In genomic region chr2:30592391-30592790, GRCm38 (mm10) we compare ENCODE assay signal across 25 mouse cellular contexts. TPM values are rescaled to one million over a fixed set of nuclear protein-coding genes. Genes with fewer than 3 reads are reported as not detected.
DNase-seq lines count a peak whose midpoint lies in the region; ATAC-seq and TF ChIP-seq lines count a peak whose summit lies in the region.
"Had no signal": no experiment of that assay in that cellular context is flagged by ENCODE, and none has a peak within 500 bp of the region (broad histone marks: within the 10 kb centered on the region; RNA-seq: fewer than 3 reads in every experiment).

No protein-coding gene starts in this region.

- no peak overlapping the region for H3K4me3 ChIP-seq in forebrain, embryonic 10.5 days
- no peak overlapping the region for H3K4me3 ChIP-seq in forebrain, embryonic 12.5 days (replicated peaks)
- no peak overlapping the region for H3K4me3 ChIP-seq in heart, embryonic 10.5 days
- H3K4me3 ChIP-seq in layer of hippocampus, adult 2 months = no peak overlapping the region
- H3K4me3 ChIP-seq in neural tube, embryonic 12.5 days = no peak overlapping the region
- H3K4me3 ChIP-seq: erythroblast, embryonic 14.5 days; neural tube, embryonic 13.5 days had no signal

- no peak overlapping the region for H3K9ac ChIP-seq in forebrain, embryonic 12.5 days
- H3K9ac ChIP-seq in neural tube, embryonic 12.5 days = 0 out of 2 replicates have a peak overlapping the region, but pooled peaks have one; percentile 23
- H3K9ac ChIP-seq: liver, postnatal 0 days; neural tube, embryonic 13.5 days had no signal

- 73% methylated on average over 6 of the region's 6 CpGs for WGBS in forebrain, embryonic 10.5 days
- WGBS in forebrain, embryonic 12.5 days = 72% methylated on average over 6 of the region's 6 CpGs
- 64% methylated on average over 6 of the region's 6 CpGs for WGBS in heart, embryonic 10.5 days
- 80% methylated on average over 6 of the region's 6 CpGs for WGBS in neural tube, embryonic 12.5 days

- DNase-seq in forebrain, embryonic 10.5 days (ENCODE audit: extremely low spot score, low spot score) = no peak
- no peak for DNase-seq in heart, embryonic 10.5 days (ENCODE audit: low spot score)
- DNase-seq in heart, postnatal 36 days = no peak
- no peak for DNase-seq in layer of hippocampus, adult 2 months (ENCODE audit: low spot score in 2 of 2)
- DNase-seq in layer of hippocampus, adult 11-12 months (ENCODE audit: low spot score) = no peak
- no peak for DNase-seq in neural tube, embryonic 10.5 days (ENCODE audit: extremely low spot score, low spot score)
- DNase-seq: adrenal gland, postnatal 14 days; gastrocnemius, postnatal 14 days; left cerebral cortex, postnatal 4 days; liver, postnatal 0 days; lung, postnatal 10 days; right cerebral cortex, postnatal 14 days; spleen, adult 18-20 months; thymus, postnatal 25 days had no signal

- ATAC-seq in forebrain, embryonic 12.5 days (ENCODE audit: low FRiP score) = no peak
- ATAC-seq in neural tube, embryonic 12.5 days (ENCODE audit: low FRiP score, low read depth) = no peak
- ATAC-seq: liver, postnatal 0 days had no signal

- H3K36me3 ChIP-seq in forebrain, embryonic 10.5 days (replicated peaks) = no peaks in the 10 kb centered on the region
- H3K36me3 ChIP-seq in forebrain, embryonic 12.5 days (replicated peaks) = no peaks in the 10 kb centered on the region
- H3K36me3 ChIP-seq in heart, embryonic 10.5 days = no peaks in the 10 kb centered on the region
- H3K36me3 ChIP-seq in neural tube, embryonic 12.5 days = no peaks in the 10 kb centered on the region
- H3K36me3 ChIP-seq: neural tube, embryonic 13.5 days had no signal

- H3K9me3 ChIP-seq in forebrain, embryonic 10.5 days = no peaks in the 10 kb centered on the region
- no peaks in the 10 kb centered on the region for H3K9me3 ChIP-seq in forebrain, embryonic 12.5 days
- H3K9me3 ChIP-seq in heart, embryonic 10.5 days = no peaks in the 10 kb centered on the region
- H3K9me3 ChIP-seq in neural tube, embryonic 12.5 days = no peaks in the 10 kb centered on the region
- H3K9me3 ChIP-seq: neural tube, embryonic 13.5 days had no signal

- no peaks in the 10 kb centered on the region for H3K27me3 ChIP-seq in forebrain, embryonic 10.5 days (ENCODE audit: poor library complexity, severe bottlenecking)
- no peaks in the 10 kb centered on the region for H3K27me3 ChIP-seq in forebrain, embryonic 12.5 days
- no peaks in the 10 kb centered on the region for H3K27me3 ChIP-seq in heart, embryonic 10.5 days (ENCODE audit: insufficient read depth, poor library complexity, severe bottlenecking)
- H3K27me3 ChIP-seq in neural tube, embryonic 12.5 days (replicated peaks) = no peaks in the 10 kb centered on the region
- H3K27me3 ChIP-seq: CH12.LX; neural tube, embryonic 13.5 days had no signal

- no peak for TF ChIP-seq CTCF in layer of hippocampus, adult 2 months (conservative IDR thresholded peaks at IDR 0.05)

- peak overlapping the region; percentile 11; the same call in 1 of the 2 replicates for H3K27ac ChIP-seq in forebrain, embryonic 10.5 days
- no peak overlapping the region for H3K27ac ChIP-seq in forebrain, embryonic 12.5 days
- peak overlapping the region; percentile 93; the same call in 1 of the 2 replicates for H3K27ac ChIP-seq in heart, embryonic 10.5 days
- peak overlapping the region; percentile 100; the same call in 1 of the 2 replicates for H3K27ac ChIP-seq in layer of hippocampus, adult 2 months
- no peak overlapping the region for H3K27ac ChIP-seq in neural tube, embryonic 12.5 days

- no peak overlapping the region for H3K4me2 ChIP-seq in forebrain, embryonic 12.5 days
- no peak overlapping the region for H3K4me2 ChIP-seq in neural tube, embryonic 12.5 days (replicated peaks)
- H3K4me2 ChIP-seq: heart, embryonic 11.5 days; neural tube, embryonic 13.5 days had no signal

- intact Hi-C loops in heart, postnatal 36 days (cut with DNase I) = loop anchor here (10.0 kb wide), 1 partner anchor 112 kb away; no protein-coding TSS in a partner anchor

- H3K4me1 ChIP-seq in forebrain, embryonic 10.5 days = peaks cover 56% of the 10 kb centered on the region
- H3K4me1 ChIP-seq in forebrain, embryonic 12.5 days = peaks cover 37% of the 10 kb centered on the region
- H3K4me1 ChIP-seq in heart, embryonic 10.5 days = peaks cover 63% of the 10 kb centered on the region
- peaks cover 26% of the 10 kb centered on the region for H3K4me1 ChIP-seq in neural tube, embryonic 12.5 days

RNA-seq across cellular contexts. Expression of gene Cstad, which starts 2.4 kb away (rescaled TPM):
- polyA plus RNA-seq in forebrain, embryonic 10.5 days (2016; fragmentation: Nextera tagmentation; extraction: Ambion mirVana) = 0.35 TPM in 1 of 2 replicates, not detected in the other
- polyA plus RNA-seq in forebrain, embryonic 12.5 days (2016; fragmentation: Nextera tagmentation; extraction: Ambion mirVana) = 0.47 and 0.67 TPM in 2 replicates
- polyA plus RNA-seq in heart, embryonic 10.5 days (2016; fragmentation: Nextera tagmentation; extraction: Ambion mirVana) = 1.2 and 1.4 TPM in 2 replicates
- total RNA-seq in heart, postnatal 36 days (2021) = 1 to 10 TPM; 1.5 to 2.3 TPM
- 10 to 100 TPM in 1 of 2 experiments, 1 to 10 TPM in 1; 7.8 to 11.3 TPM for total RNA-seq in layer of hippocampus, adult 2 months (2021)
- polyA plus RNA-seq in neural tube, embryonic 12.5 days (2016; fragmentation: Nextera tagmentation; extraction: Ambion mirVana) = 0.57 and 1.3 TPM in 2 replicates
- total RNA-seq: common myeloid progenitor, adult 5-6 weeks; megakaryocyte progenitor cell, adult 5-6 weeks; MEL had no signal
- polyA plus RNA-seq: embryonic facial prominence, embryonic 11.5 days; erythroblast, embryonic 14.5 days; liver, adult 2 months had no signal

Comparison
In these comparisons a context has a peak if more than half of its experiments do, and no peak if none do; other contexts are left out.
1. H3K27ac ChIP-seq: peak in forebrain, embryonic 10.5 days (single experiment), heart, embryonic 10.5 days (single experiment) and layer of hippocampus, adult 2 months (single experiment); none in forebrain, embryonic 12.5 days (single experiment) and neural tube, embryonic 12.5 days (single experiment).